Mouse (Mus musculus) embryonic facial prominence, embryonic 10.5 days (tissue): Measurements from ENCODE around the gene 4930469K13Rik. TPM values are rescaled to one million over a fixed set of nuclear protein-coding genes. Genes with fewer than 3 reads are reported as not detected.

Experiments used
- DNase-seq: peaks from one replicate; pipeline ENCODE4 v3.0.0-alpha.2; 2017; ENCODE audit warnings: low spot score
- H3K27ac ChIP-seq: fragments of 300-500 bp; sonication (generic); replicated peaks from 2 replicates; pipeline ENCODE4 v1.5.1; 2016; ENCODE audit warnings: mild to moderate bottlenecking
- H3K27me3 ChIP-seq: fragments of 300-500 bp; sonication (generic); replicated peaks from 2 replicates; pipeline ENCODE4 v1.6.1; 2016; ENCODE audit warnings: low read depth, mild to moderate bottlenecking; ENCODE audit not compliant: poor library complexity, severe bottlenecking
- H3K36me3 ChIP-seq: fragments of 300-500 bp; sonication (generic); replicated peaks from 2 replicates; pipeline ENCODE4 v1.6.1; 2016; ENCODE audit warnings: mild to moderate bottlenecking, moderate library complexity
- H3K4me1 ChIP-seq: fragments of 300-500 bp; sonication (generic); 2 replicates; pipeline ENCODE4 v1.6.1; 2016
- H3K4me3 ChIP-seq: fragments of 300-500 bp; sonication (generic); 2 replicates; pipeline ENCODE4 v1.5.1; 2016; ENCODE audit warnings: mild to moderate bottlenecking, moderate library complexity
- H3K9me3 ChIP-seq: fragments of 300-500 bp; sonication (generic); 2 replicates; pipeline ENCODE4 v1.6.1; 2016; ENCODE audit warnings: mild to moderate bottlenecking
- WGBS: fragments of 180-500 bp; shearing (Covaris S2); methylation state at CpG from one replicate; pipeline ENCODE4 v1.1.7; 2016; 5-methylcytosine and 5-hydroxymethylcytosine counted together
- polyA plus RNA-seq: library from polyadenylated mRNA; unstranded; fragments of >200 nt; fragmentation: Nextera tagmentation; extraction: Ambion mirVana; gene quantifications from 2 replicates; pipeline ENCODE4 v1.2.1, GENCODE M21; 2016

The 4930469K13Rik gene
- polyA plus RNA-seq, 1 experiment from 2014 or later: not detected

GRCm38 (mm10) chr11:34050063-34050462 is 48.3 kb downstream of the 4930469K13Rik start:
- DNase-seq: no peak
- WGBS: 81% methylated on average over 1 of the region's 1 CpGs
- Histone ChIP-seq H3K9me3 (no peaks in the 10 kb centered on the region), H3K4me3 (no peak overlapping the region), H3K27me3 (no peaks in the 10 kb centered on the region), H3K27ac (no peak overlapping the region), H3K36me3 (no peaks in the 10 kb centered on the region), H3K4me1 (no peaks in the 10 kb centered on the region)

GRCm38 (mm10) chr11:34049125-34049379 is 49.3 kb downstream of the 4930469K13Rik start:
- no peak for DNase-seq
- WGBS: 90% methylated on average over 1 of the region's 1 CpGs
- no peaks in the 10 kb centered on the region for H3K27me3 ChIP-seq
- no peak overlapping the region for H3K4me3 ChIP-seq
- no peaks in the 10 kb centered on the region for H3K36me3 ChIP-seq
- H3K27ac ChIP-seq: no peak overlapping the region
- no peaks in the 10 kb centered on the region for H3K9me3 ChIP-seq
- H3K4me1 ChIP-seq: no peaks in the 10 kb centered on the region

DNA sequence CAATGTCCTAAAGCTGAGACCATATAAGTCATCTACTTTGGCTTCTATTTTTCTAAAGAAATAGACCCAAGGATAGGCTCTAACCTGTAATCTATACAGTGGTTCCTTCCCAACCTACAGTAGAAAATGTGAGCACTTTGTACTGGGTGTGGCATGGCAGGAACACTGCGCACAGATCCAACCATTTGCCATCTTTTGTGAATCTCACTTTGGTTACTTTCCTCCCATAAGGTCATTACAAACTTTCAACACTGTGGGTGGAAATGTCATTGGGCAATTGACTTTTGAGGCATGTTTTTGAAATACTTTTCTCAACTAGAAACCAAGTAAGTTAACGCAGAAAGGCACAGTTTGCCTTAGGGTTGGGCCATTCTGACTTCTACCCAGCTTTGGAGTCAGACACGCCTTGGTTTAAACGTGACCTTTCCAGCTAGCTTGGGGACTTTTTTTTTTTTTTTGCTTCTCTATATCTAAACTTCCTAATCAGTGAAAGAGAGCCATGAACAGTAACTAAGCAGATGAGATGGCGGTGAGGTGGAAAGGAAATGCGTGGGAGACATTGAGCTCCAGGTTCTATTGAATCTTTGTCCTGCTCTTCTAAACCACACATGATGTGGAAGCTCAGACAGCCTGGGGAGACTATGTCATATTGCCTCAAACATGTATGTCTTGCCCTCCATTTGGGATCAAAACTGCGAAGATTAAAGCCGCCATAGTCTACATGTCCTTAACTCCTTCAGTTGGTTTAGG is 49.8 kb downstream of the 4930469K13Rik start:
- H3K36me3 ChIP-seq: no peaks in the 10 kb centered on the region
- WGBS: 91% methylated on average over 8 of the region's 8 CpGs
- H3K27me3 ChIP-seq: no peaks in the 10 kb centered on the region
- no peak overlapping the region for H3K27ac ChIP-seq
- H3K4me3 ChIP-seq: no peak overlapping the region
- H3K4me1 ChIP-seq: no peaks in the 10 kb centered on the region
- no peak for DNase-seq
- no peaks in the 10 kb centered on the region for H3K9me3 ChIP-seq

DNA sequence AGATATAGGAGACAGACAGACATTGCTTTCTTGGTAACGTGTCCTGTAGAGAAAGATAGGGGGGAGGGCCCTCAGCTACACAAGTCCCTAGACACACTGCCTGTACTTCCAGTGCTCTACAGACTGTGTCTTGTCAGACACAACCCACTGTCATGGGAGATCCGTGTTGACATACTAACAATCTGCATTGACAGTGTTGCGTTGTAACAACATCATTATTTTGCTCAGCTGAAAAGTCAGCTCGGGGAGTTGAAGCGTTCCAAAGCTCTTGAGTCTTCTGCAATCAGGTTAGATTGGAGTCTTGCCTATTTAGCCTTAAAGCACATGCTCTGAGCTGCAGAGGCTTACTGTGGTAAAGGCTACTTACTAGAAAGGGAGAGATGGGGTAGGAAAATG is 50.8 kb downstream of the 4930469K13Rik start:
- H3K4me1 ChIP-seq: 0 out of 2 replicates have a peak, but pooled peaks cover 5% of the 10 kb centered on the region
- H3K9me3 ChIP-seq: no peaks in the 10 kb centered on the region
- no peaks in the 10 kb centered on the region for H3K27me3 ChIP-seq
- 89% methylated on average over 5 of the region's 5 CpGs for WGBS
- no peak overlapping the region for H3K27ac ChIP-seq
- no peak for DNase-seq
- no peak overlapping the region for H3K4me3 ChIP-seq
- no peaks in the 10 kb centered on the region for H3K36me3 ChIP-seq

- no peak for DNase-seq
- H3K27me3 ChIP-seq: no peaks in the 10 kb centered on the region
- no peak within 1 kb of the TSS for H3K27ac ChIP-seq
- WGBS: 87% methylated on average over 6 of the region's 6 CpGs
- H3K4me3 ChIP-seq: no peak within 1 kb of the TSS
- 0 out of 2 replicates have a peak, but pooled peaks cover 5% of the 10 kb centered on the region for H3K4me1 ChIP-seq
- no peaks in the 10 kb centered on the region for H3K36me3 ChIP-seq
- H3K9me3 ChIP-seq: no peaks in the 10 kb centered on the region
Measured at GRCm38 (mm10) chr11:34046767-34047541, 51.4 kb downstream of the 4930469K13Rik start, which contains the start of gene Lcp2. Gene Lcp2 (plus strand): TSS chr11:34046920.

GRCm38 (mm10) chr11:34042808-34043207 is 55.5 kb downstream of the 4930469K13Rik start:
- no peak overlapping the region for H3K4me3 ChIP-seq
- peaks cover 6% of the 10 kb centered on the region; the same call in 1 of the 2 replicates for H3K9me3 ChIP-seq
- no peak overlapping the region for H3K27ac ChIP-seq
- 66% methylated on average over 1 of the region's 1 CpGs for WGBS
- 0 out of 2 replicates have a peak, but pooled peaks cover 5% of the 10 kb centered on the region for H3K4me1 ChIP-seq
- no peaks in the 10 kb centered on the region for H3K27me3 ChIP-seq
- no peaks in the 10 kb centered on the region for H3K36me3 ChIP-seq
- no peak for DNase-seq

DNA sequence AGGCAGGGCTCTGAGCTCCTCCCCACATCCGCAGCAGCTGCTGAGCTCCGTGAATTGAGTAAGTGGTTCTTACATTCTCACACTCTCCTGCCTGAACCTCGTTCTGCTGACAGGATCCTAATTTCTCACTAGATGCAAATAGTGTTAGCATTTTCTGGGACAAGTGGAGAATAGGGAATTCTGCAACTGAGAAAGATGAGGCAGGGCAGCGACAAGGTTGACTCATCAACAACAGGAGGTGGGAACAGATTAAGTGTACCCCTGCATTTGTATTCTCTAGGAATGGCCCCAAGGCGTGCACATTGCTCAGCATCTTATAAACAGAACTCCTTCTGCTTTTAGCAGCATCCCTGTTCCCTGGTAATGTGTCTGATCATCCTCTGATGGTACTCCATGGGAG is 58.3 kb downstream of the 4930469K13Rik start:
- peaks cover 6% of the 10 kb centered on the region; the same call in 1 of the 2 replicates for H3K9me3 ChIP-seq
- 0 out of 2 replicates have a peak, but pooled peaks cover 5% of the 10 kb centered on the region for H3K4me1 ChIP-seq
- no peak overlapping the region for H3K4me3 ChIP-seq
- H3K27me3 ChIP-seq: no peaks in the 10 kb centered on the region
- H3K27ac ChIP-seq: no peak overlapping the region
- no peak for DNase-seq
- H3K36me3 ChIP-seq: no peaks in the 10 kb centered on the region
- WGBS: 85% methylated on average over 5 of the region's 5 CpGs

GRCm38 (mm10) chr11:34035909-34036658 is 62.3 kb downstream of the 4930469K13Rik start:
- Histone ChIP-seq H3K36me3 (no peaks in the 10 kb centered on the region), H3K27me3 (no peaks in the 10 kb centered on the region), H3K27ac (no peak overlapping the region), H3K4me3 (no peak overlapping the region), H3K9me3 (peaks cover 5% of the 10 kb centered on the region; the same call in 1 of the 2 replicates), H3K4me1 (peaks cover 5% of the 10 kb centered on the region; the same call in 1 of the 2 replicates)
- DNase-seq: no peak
- 85% methylated on average over 5 of the region's 5 CpGs for WGBS

GRCm38 (mm10) chr11:34034794-34035193 is 63.6 kb downstream of the 4930469K13Rik start:
- DNase-seq: no peak
- 84% methylated on average over 2 of the region's 2 CpGs for WGBS

GRCm38 (mm10) chr11:34034008-34034505 is 64.3 kb downstream of the 4930469K13Rik start:
- Histone ChIP-seq H3K36me3 (no peaks in the 10 kb centered on the region), H3K4me1 (peaks cover 5% of the 10 kb centered on the region; the same call in 1 of the 2 replicates), H3K9me3 (no peaks in the 10 kb centered on the region), H3K4me3 (no peak overlapping the region), H3K27me3 (no peaks in the 10 kb centered on the region), H3K27ac (no peak overlapping the region)
- DNase-seq: no peak
- 91% methylated on average over 5 of the region's 5 CpGs for WGBS

More at GRCm38 (mm10) chr11:34034794-34035193, 63.6 kb downstream of the 4930469K13Rik start:
- Histone ChIP-seq H3K4me1 (peaks cover 5% of the 10 kb centered on the region; the same call in 1 of the 2 replicates), H3K36me3 (no peaks in the 10 kb centered on the region), H3K27ac (no peak overlapping the region), H3K9me3 (no peaks in the 10 kb centered on the region), H3K27me3 (no peaks in the 10 kb centered on the region), H3K4me3 (no peak overlapping the region)

- Histone ChIP-seq H3K27ac (no peak overlapping the region), H3K36me3 (no peaks in the 10 kb centered on the region), H3K27me3 (no peaks in the 10 kb centered on the region), H3K4me1 (peaks cover 18% of the 10 kb centered on the region), H3K9me3 (no peaks in the 10 kb centered on the region), H3K4me3 (no peak overlapping the region)
- WGBS: 70% methylated on average over 8 of the region's 8 CpGs
- no peak for DNase-seq
Measured at GRCm38 (mm10) chr11:34031015-34031805, 67.1 kb downstream of the 4930469K13Rik start.
